Mouse (Mus musculus): Measurements from ENCODE around the gene Pheta1.
A peak's percentile ranks its signal among the peaks of the same experiment; 100 is the strongest.

Pheta1 gene

GRCm38 (mm10) chr5:121848743-121849142, at the start of gene Pheta1:
TSS of gene Pheta1 (plus strand) at chr5:121848984.
- peak; percentile 88 for DNase-seq (ENCODE audit: low spot score)

GRCm38 (mm10) chr5:121807186-121807585, 41.6 kb upstream of the Pheta1 start:
- DNase-seq (ENCODE audit: low spot score): no peak

GRCm38 (mm10) chr5:121808202-121808601, 40.6 kb upstream of the Pheta1 start:
- no peak for DNase-seq (ENCODE audit: low spot score)

- DNase-seq (ENCODE audit: low spot score): no peak
These were observed 39.0 kb upstream of the Pheta1 start for GRCm38 (mm10) chr5:121809667-121810224.

GRCm38 (mm10) chr5:121810331-121811151, 38.2 kb upstream of the Pheta1 start:
- DNase-seq (ENCODE audit: low spot score): no peak

- no peak for DNase-seq (ENCODE audit: low spot score)
These were observed 37.3 kb upstream of the Pheta1 start for GRCm38 (mm10) chr5:121811485-121811931.

GRCm38 (mm10) chr5:121812526-121813243, 36.1 kb upstream of the Pheta1 start:
- no peak for DNase-seq (ENCODE audit: low spot score)

- DNase-seq (ENCODE audit: low spot score): no peak
These were observed 35.0 kb upstream of the Pheta1 start for GRCm38 (mm10) chr5:121813744-121814143.

- no peak for DNase-seq (ENCODE audit: low spot score)
These were observed 33.7 kb upstream of the Pheta1 start for GRCm38 (mm10) chr5:121815067-121815466.

GRCm38 (mm10) chr5:121815867-121816380, 32.9 kb upstream of the Pheta1 start:
- no peak for DNase-seq (ENCODE audit: low spot score)

GRCm38 (mm10) chr5:121816611-121817010, 32.2 kb upstream of the Pheta1 start:
- no peak for DNase-seq (ENCODE audit: low spot score)

GRCm38 (mm10) chr5:121817551-121817950, 31.2 kb upstream of the Pheta1 start:
- DNase-seq (ENCODE audit: low spot score): no peak

- no peak for DNase-seq (ENCODE audit: low spot score)
These were observed 30.4 kb upstream of the Pheta1 start for GRCm38 (mm10) chr5:121818401-121818800.

GRCm38 (mm10) chr5:121818862-121819261, 29.9 kb upstream of the Pheta1 start:
- DNase-seq (ENCODE audit: low spot score): no peak

- DNase-seq (ENCODE audit: low spot score): no peak
These were observed 29.2 kb upstream of the Pheta1 start for GRCm38 (mm10) chr5:121819559-121819958.

- no peak for DNase-seq (ENCODE audit: low spot score)
These were observed 28.6 kb upstream of the Pheta1 start for GRCm38 (mm10) chr5:121820161-121820560.

- DNase-seq (ENCODE audit: low spot score): no peak
These were observed 28.1 kb upstream of the Pheta1 start for GRCm38 (mm10) chr5:121820657-121821056.

- DNase-seq (ENCODE audit: low spot score): no peak
These were observed 27.7 kb upstream of the Pheta1 start for GRCm38 (mm10) chr5:121821116-121821515.

GRCm38 (mm10) chr5:121821552-121821951, 27.2 kb upstream of the Pheta1 start:
- DNase-seq (ENCODE audit: low spot score): no peak

GRCm38 (mm10) chr5:121822786-121823505, 25.8 kb upstream of the Pheta1 start:
- no peak for DNase-seq (ENCODE audit: low spot score)

GRCm38 (mm10) chr5:121823668-121824067, 25.1 kb upstream of the Pheta1 start:
- DNase-seq (ENCODE audit: low spot score): no peak

GRCm38 (mm10) chr5:121824121-121824520, 24.7 kb upstream of the Pheta1 start:
- no peak for DNase-seq (ENCODE audit: low spot score)
